Mouse (Mus musculus): ENCODE results near the gene March9.

Gene March9

GRCm38 (mm10) chr10:127030336-127031296 is 29.4 kb downstream of the March9 start, which contains the start of gene Tsfm:
Gene Tsfm (minus strand): TSS chr10:127030840.
- peak; percentile 89 to 97 for DNase-seq

- no peak for DNase-seq
These were observed 41.6 kb downstream of the March9 start for GRCm38 (mm10) chr10:127018422-127018821.

- DNase-seq: no peak
These were observed 42.9 kb downstream of the March9 start for GRCm38 (mm10) chr10:127017071-127017470.

DNA sequence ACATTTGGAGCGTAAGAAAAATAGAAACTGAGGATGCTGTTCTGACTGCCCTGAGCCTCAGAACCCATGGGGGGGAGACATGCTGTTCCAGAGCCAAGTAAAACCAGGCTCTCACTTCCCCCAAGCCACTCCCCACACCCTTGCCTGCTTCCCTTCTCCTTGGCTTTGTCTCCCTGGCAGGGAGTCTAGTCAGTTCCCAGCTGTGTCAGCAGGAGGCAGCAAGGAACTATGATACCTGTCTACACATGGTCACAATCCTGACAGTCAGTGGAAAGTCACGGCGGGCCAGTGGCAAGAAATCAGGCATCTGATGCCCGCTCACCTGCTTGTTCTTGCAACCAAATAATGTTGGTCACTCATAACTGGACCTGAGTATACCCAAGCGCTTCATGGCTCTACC is 43.5 kb downstream of the March9 start:
- DNase-seq: no peak

All from cerebellum, adult 18-20 months (tissue).